In genomic region chr3:54734411-54735246, GRCm38 (mm10) we compare ENCODE assay signal across 8 mouse cellular contexts. TPM values are rescaled to one million over a fixed set of nuclear protein-coding genes. Genes with fewer than 3 reads are reported as not detected.
DNase-seq lines count a peak whose midpoint lies in the region; ATAC-seq and TF ChIP-seq lines count a peak whose summit lies in the region.

No protein-coding gene starts in this region.

- 2% methylated on average over 84 of the region's 84 CpGs for WGBS in macrophage (ENCODE audit: missing documents)

- peak; percentile 71 for ATAC-seq in activated CD4-positive, CD25-positive, alpha-beta regulatory T cell, adult 4 months

- H3K27ac ChIP-seq in cortical plate, adult 2 months (ENCODE audit: insufficient read depth, low read length) = peak overlapping the region; percentile 98
- peak overlapping the region; percentile 100 for H3K27ac ChIP-seq in left cerebral cortex, adult 2 months
- H3K27ac ChIP-seq in macrophage = peak overlapping the region; percentile 62

- peak overlapping the region; percentile 98 for H3K4me3 ChIP-seq in cortical plate, adult 2 months (ENCODE audit: insufficient read depth, low read length)
- H3K4me3 ChIP-seq in left cerebral cortex, adult 2 months = peak overlapping the region; percentile 99
- H3K4me3 ChIP-seq in macrophage (ENCODE audit: inconsistent target) = peak overlapping the region; percentile 98

- H3K79me2 ChIP-seq in macrophage (ENCODE audit: inconsistent target) = peaks cover 49% of the 10 kb centered on the region

- peaks cover 25% of the 10 kb centered on the region for H3K36me3 ChIP-seq in macrophage (ENCODE audit: inconsistent target)

- DNase-seq in gastrocnemius, adult 8-10 months (ENCODE audit: low spot score in 2 of 2) = peak; percentile 68 to 80
- DNase-seq in hindlimb bud, embryonic 11.5 days (ENCODE audit: extremely low spot score, low read depth, low spot score) = peak; percentile 60
- DNase-seq in left cerebral cortex, adult 2 months (ENCODE audit: extremely low spot score in 1 of 2, low spot score in 2 of 2) = peak; percentile 91 to 95
- peak; percentile 86 for DNase-seq in retina, postnatal 7 days (ENCODE audit: low read depth, low spot score)
- peak; percentile 89 for DNase-seq in urinary bladder, adult 2 months (ENCODE audit: low spot score)

- TF ChIP-seq POLR2A in cortical plate, adult 2 months (IDR thresholded peaks at IDR 0.05; ENCODE audit: extremely low read depth, insufficient read depth, low read length) = peak; percentile 92

- intact Hi-C loops in left cerebral cortex, adult 2 months (cut with DNase I) = loop anchor here (1.0 to 5.0 kb wide), 5 partner anchors 22 to 328 kb away; partner anchors contain the start of gene Rfxap

- H3K4me1 ChIP-seq in cortical plate, adult 2 months (ENCODE audit: control insufficient read depth, insufficient read depth, low read length) = peaks cover 3% of the 10 kb centered on the region

- TF ChIP-seq CTCF in cortical plate, adult 2 months (IDR thresholded peaks at IDR 0.05; ENCODE audit: extremely low read depth, insufficient read depth, low read length) = no peak
- no peak for TF ChIP-seq CTCF in left cerebral cortex, adult 2 months (IDR thresholded peaks at IDR 0.05)

RNA-seq across cellular contexts. Expression of gene Exosc8, which starts 0.6 kb away (rescaled TPM):
- polyA plus RNA-seq in activated CD4-positive, CD25-positive, alpha-beta regulatory T cell, adult 4 months (2017; shearing (Covaris generic)) = 100 to 1,000 TPM; 205 to 218 TPM
- polyA plus RNA-seq in cortical plate, adult 2 months (2012; rRNA removed) = 41.7 and 44.7 TPM in 2 replicates
- total RNA-seq in gastrocnemius, adult 8-10 months (2022) = 10 to 100 TPM in 2 of 4 experiments, 1 to 10 TPM in 2; 7.7 to 16.0 (median 10.2) TPM
- 10 to 100 TPM; 34.3 to 37.3 TPM for total RNA-seq in left cerebral cortex, adult 2 months (2021)
- 10 to 100 TPM in 25 of 26 experiments, 1 to 10 TPM in 1; 7.8 to 73.2 (median 30.9) TPM for total RNA-seq in macrophage (2018; cell fraction: chromatin; rRNA removed)
- 10 to 100 TPM; 15.5 to 31.4 (median 21.4) TPM for total RNA-seq in macrophage (2018; cell fraction: cytosol; rRNA removed)
- total RNA-seq in macrophage (2018; cell fraction: nucleus; rRNA removed) = 10 to 100 TPM in 24 of 26 experiments, 1 to 10 TPM in 2; 9.0 to 66.7 (median 21.4) TPM
- polyA plus RNA-seq in macrophage (2018) = 23.8 to 55.0 TPM (median 49.3 TPM) in 3 replicates
- polyA plus RNA-seq in urinary bladder, adult 2 months (2012; rRNA removed) = 33.2 and 49.7 TPM in 2 replicates

RNA-seq across cellular contexts. Expression of gene Alg5, which starts 0.7 kb away (rescaled TPM):
- 10 to 100 TPM; 76.6 to 88.1 TPM for polyA plus RNA-seq in activated CD4-positive, CD25-positive, alpha-beta regulatory T cell, adult 4 months (2017; shearing (Covaris generic))
- polyA plus RNA-seq in cortical plate, adult 2 months (2012; rRNA removed) = 23.2 and 24.6 TPM in 2 replicates
- 1 to 10 TPM; 6.3 to 7.9 (median 7.3) TPM for total RNA-seq in gastrocnemius, adult 8-10 months (2022)
- 10 to 100 TPM; 17.7 to 18.0 TPM for total RNA-seq in left cerebral cortex, adult 2 months (2021)
- 10 to 100 TPM in 16 of 26 experiments, 1 to 10 TPM in 10; 6.8 to 30.2 (median 15.4) TPM for total RNA-seq in macrophage (2018; cell fraction: chromatin; rRNA removed)
- total RNA-seq in macrophage (2018; cell fraction: cytosol; rRNA removed) = 10 to 100 TPM; 26.8 to 38.2 (median 33.2) TPM
- total RNA-seq in macrophage (2018; cell fraction: nucleus; rRNA removed) = 10 to 100 TPM; 12.5 to 38.2 (median 17.8) TPM
- 39.5 to 52.5 TPM (median 47.8 TPM) in 3 replicates for polyA plus RNA-seq in macrophage (2018)
- polyA plus RNA-seq in urinary bladder, adult 2 months (2012; rRNA removed) = 33.8 and 41.4 TPM in 2 replicates

RNA-seq across cellular contexts. Expression of gene Gm21958, which starts 20.5 kb away (rescaled TPM):
- 1 to 10 TPM in 1 of 2 experiments, not detected in 1; 2.0 TPM for polyA plus RNA-seq in activated CD4-positive, CD25-positive, alpha-beta regulatory T cell, adult 4 months (2017; shearing (Covaris generic))
- not detected in 2 replicates for polyA plus RNA-seq in cortical plate, adult 2 months (2012; rRNA removed)
- not detected for total RNA-seq in gastrocnemius, adult 8-10 months (2022)
- not detected for total RNA-seq in left cerebral cortex, adult 2 months (2021)
- not detected for total RNA-seq in macrophage (2018; cell fraction: chromatin; rRNA removed)
- not detected for total RNA-seq in macrophage (2018; cell fraction: cytosol; rRNA removed)
- total RNA-seq in macrophage (2018; cell fraction: nucleus; rRNA removed) = not detected
- not detected in 3 replicates for polyA plus RNA-seq in macrophage (2018)
- not detected in 2 replicates for polyA plus RNA-seq in urinary bladder, adult 2 months (2012; rRNA removed)

RNA-seq across cellular contexts. Expression of gene Smad9, which starts 20.8 kb away (rescaled TPM):
- polyA plus RNA-seq in activated CD4-positive, CD25-positive, alpha-beta regulatory T cell, adult 4 months (2017; shearing (Covaris generic)) = not detected
- polyA plus RNA-seq in cortical plate, adult 2 months (2012; rRNA removed) = 5.3 and 5.7 TPM in 2 replicates
- under 1 TPM; 0.05 to 0.29 (median 0.11) TPM for total RNA-seq in gastrocnemius, adult 8-10 months (2022)
- total RNA-seq in left cerebral cortex, adult 2 months (2021) = 1 to 10 TPM; 7.8 to 9.4 TPM
- total RNA-seq in macrophage (2018; cell fraction: chromatin; rRNA removed) = under 1 TPM in 1 of 26 experiments, not detected in 25; 0.19 TPM
- total RNA-seq in macrophage (2018; cell fraction: cytosol; rRNA removed) = not detected
- total RNA-seq in macrophage (2018; cell fraction: nucleus; rRNA removed) = under 1 TPM in 1 of 26 experiments, not detected in 25; 0.25 TPM
- polyA plus RNA-seq in macrophage (2018) = 0.04 TPM in 1 of 3 replicates, not detected in the others
- polyA plus RNA-seq in urinary bladder, adult 2 months (2012; rRNA removed) = 7.6 and 10.3 TPM in 2 replicates

RNA-seq across cellular contexts. Expression of gene Supt20, which starts 42.0 kb away (rescaled TPM):
- polyA plus RNA-seq in activated CD4-positive, CD25-positive, alpha-beta regulatory T cell, adult 4 months (2017; shearing (Covaris generic)) = 100 to 1,000 TPM; 168 to 188 TPM
- 45.0 and 50.3 TPM in 2 replicates for polyA plus RNA-seq in cortical plate, adult 2 months (2012; rRNA removed)
- total RNA-seq in gastrocnemius, adult 8-10 months (2022) = 10 to 100 TPM in 2 of 4 experiments, 1 to 10 TPM in 2; 9.0 to 13.8 (median 10.8) TPM
- 10 to 100 TPM; 37.6 to 48.2 TPM for total RNA-seq in left cerebral cortex, adult 2 months (2021)
- total RNA-seq in macrophage (2018; cell fraction: chromatin; rRNA removed) = 100 to 1,000 TPM; 191 to 456 (median 315) TPM
- total RNA-seq in macrophage (2018; cell fraction: cytosol; rRNA removed) = 10 to 100 TPM; 22.9 to 41.0 (median 32.8) TPM
- total RNA-seq in macrophage (2018; cell fraction: nucleus; rRNA removed) = 100 to 1,000 TPM; 107 to 284 (median 168) TPM
- polyA plus RNA-seq in macrophage (2018) = 31.6 to 42.0 TPM (median 38.7 TPM) in 3 replicates
- polyA plus RNA-seq in urinary bladder, adult 2 months (2012; rRNA removed) = 66.8 and 68.4 TPM in 2 replicates

Comparison
In these comparisons a context has a peak if more than half of its experiments do, and no peak if none do; other contexts are left out.
1. Peak in every context shown above with its lines: DNase-seq, ATAC-seq, H3K4me3 ChIP-seq and H3K27ac ChIP-seq.